Mouse (Mus musculus) lung, adult 2 months (tissue): ENCODE results near the gene Atf6.

Experiments
- CTCF ChIP-seq: fragments of 200-500 bp; IDR thresholded peaks from 2 replicates; pipeline ENCODE4 v1.5.1; 2011; ENCODE audit warnings: mild to moderate bottlenecking, low read length, control low read depth; ENCODE audit not compliant: insufficient read depth
- POLR2A ChIP-seq: fragments of 200-500 bp; IDR thresholded peaks from 2 replicates; pipeline ENCODE4 v1.6.1; 2011; ENCODE audit warnings: low read depth, mild to moderate bottlenecking, control low read depth, low read length, borderline replicate concordance; ENCODE audit errors: extremely low read depth

DNA sequence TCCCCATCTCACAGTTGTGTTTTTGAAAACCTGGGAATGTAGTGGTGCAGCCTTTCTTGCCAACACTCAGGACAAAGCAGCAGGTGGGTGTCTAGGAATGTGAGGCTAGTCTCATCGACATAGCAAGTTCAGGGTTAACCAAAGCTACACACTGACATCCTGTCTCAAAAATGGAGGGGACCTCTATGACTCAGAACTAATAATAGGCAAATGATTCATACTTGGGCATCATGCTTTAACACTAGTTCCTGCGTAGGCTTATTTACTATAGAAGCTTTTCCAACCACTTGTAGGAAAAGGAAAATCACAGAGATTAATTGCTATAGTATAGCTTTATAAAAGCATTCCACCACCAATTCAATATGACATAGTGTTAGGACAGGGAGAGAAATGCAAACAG, 100.6 kb downstream of the Atf6 start:
- TF ChIP-seq POLR2A, result no peak
- TF ChIP-seq CTCF, result no peak
